Mouse (Mus musculus): ENCODE data around the gene Olfr761. TPM values are rescaled to one million over a fixed set of nuclear protein-coding genes. Genes with fewer than 3 reads are reported as not detected.

Gene Olfr761
- not detected for polyA plus RNA-seq (2015; fragmentation: Illumina TruSeq; extraction: RNeasy Lipid Tissue Mini Kit (QIAGEN cat#74804); ENCODE audit: insufficient read depth, low read depth, low replicate concordance)

GRCm38 (mm10) chr17:37952979-37953378, at the start of gene Olfr761:
Gene Olfr761, minus strand, starts transcription at chr17:37953079.

DNA sequence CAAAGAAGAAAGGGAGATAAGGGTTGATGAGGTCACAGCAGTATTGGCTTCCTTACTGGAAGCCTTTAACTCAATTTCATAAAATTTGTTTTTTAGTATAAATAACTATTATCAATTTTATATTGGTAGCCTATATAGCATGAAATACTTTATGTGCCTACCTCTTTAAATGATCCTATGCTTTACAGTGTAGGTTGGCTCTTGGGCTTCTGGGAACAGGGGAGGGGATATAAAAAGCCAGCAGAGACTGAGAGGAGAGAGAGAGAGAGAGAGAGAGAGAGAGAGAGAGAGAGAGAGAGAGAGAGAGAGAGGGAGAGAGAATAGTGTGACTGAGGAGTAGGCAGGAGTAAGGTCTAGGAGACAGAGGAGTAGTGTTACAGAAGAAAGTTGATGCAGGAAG, 32.6 kb downstream of the Olfr761 start, which contains the start of gene Olfr128:
Gene Olfr128 (plus strand): TSS at position 301 of the 400 bp plus-strand sequence.

Other genes starting within 250 kb of the Olfr761 start
- not detected for gene Olfr120, start 231.3 kb downstream of the Olfr761 start, polyA plus RNA-seq (2015; fragmentation: Illumina TruSeq; extraction: RNeasy Lipid Tissue Mini Kit (QIAGEN cat#74804); ENCODE audit: insufficient read depth, low read depth, low replicate concordance)
- not detected for gene Olfr121, start 204.2 kb downstream of the Olfr761 start, polyA plus RNA-seq (2015; fragmentation: Illumina TruSeq; extraction: RNeasy Lipid Tissue Mini Kit (QIAGEN cat#74804); ENCODE audit: insufficient read depth, low read depth, low replicate concordance)
- not detected for gene Olfr122, start 184.5 kb downstream of the Olfr761 start, polyA plus RNA-seq (2015; fragmentation: Illumina TruSeq; extraction: RNeasy Lipid Tissue Mini Kit (QIAGEN cat#74804); ENCODE audit: insufficient read depth, low read depth, low replicate concordance)
- not detected for gene Olfr123, start 159.6 kb downstream of the Olfr761 start, polyA plus RNA-seq (2015; fragmentation: Illumina TruSeq; extraction: RNeasy Lipid Tissue Mini Kit (QIAGEN cat#74804); ENCODE audit: insufficient read depth, low read depth, low replicate concordance)
- gene Olfr124, start 153.2 kb downstream of the Olfr761 start, polyA plus RNA-seq (2015; fragmentation: Illumina TruSeq; extraction: RNeasy Lipid Tissue Mini Kit (QIAGEN cat#74804); ENCODE audit: insufficient read depth, low read depth, low replicate concordance): not detected
- not detected for gene Olfr125, start 120.1 kb downstream of the Olfr761 start, polyA plus RNA-seq (2015; fragmentation: Illumina TruSeq; extraction: RNeasy Lipid Tissue Mini Kit (QIAGEN cat#74804); ENCODE audit: insufficient read depth, low read depth, low replicate concordance)
- gene Olfr126, start 105.6 kb downstream of the Olfr761 start, polyA plus RNA-seq (2015; fragmentation: Illumina TruSeq; extraction: RNeasy Lipid Tissue Mini Kit (QIAGEN cat#74804); ENCODE audit: insufficient read depth, low read depth, low replicate concordance): not detected
- gene Olfr127, start 52.6 kb downstream of the Olfr761 start, polyA plus RNA-seq (2015; fragmentation: Illumina TruSeq; extraction: RNeasy Lipid Tissue Mini Kit (QIAGEN cat#74804); ENCODE audit: insufficient read depth, low read depth, low replicate concordance): not detected
- gene Olfr128, start 32.5 kb downstream of the Olfr761 start, polyA plus RNA-seq (2015; fragmentation: Illumina TruSeq; extraction: RNeasy Lipid Tissue Mini Kit (QIAGEN cat#74804); ENCODE audit: insufficient read depth, low read depth, low replicate concordance): not detected
- not detected for gene Olfr129, start 107.0 kb upstream of the Olfr761 start, polyA plus RNA-seq (2015; fragmentation: Illumina TruSeq; extraction: RNeasy Lipid Tissue Mini Kit (QIAGEN cat#74804); ENCODE audit: insufficient read depth, low read depth, low replicate concordance)
- not detected for gene Olfr130, start 110.8 kb upstream of the Olfr761 start, polyA plus RNA-seq (2015; fragmentation: Illumina TruSeq; extraction: RNeasy Lipid Tissue Mini Kit (QIAGEN cat#74804); ENCODE audit: insufficient read depth, low read depth, low replicate concordance)
- gene Olfr131, start 135.6 kb upstream of the Olfr761 start, polyA plus RNA-seq (2015; fragmentation: Illumina TruSeq; extraction: RNeasy Lipid Tissue Mini Kit (QIAGEN cat#74804); ENCODE audit: insufficient read depth, low read depth, low replicate concordance): not detected
- gene Olfr132, start 181.4 kb upstream of the Olfr761 start, polyA plus RNA-seq (2015; fragmentation: Illumina TruSeq; extraction: RNeasy Lipid Tissue Mini Kit (QIAGEN cat#74804); ENCODE audit: insufficient read depth, low read depth, low replicate concordance): not detected
- gene Olfr133, start 192.2 kb upstream of the Olfr761 start, polyA plus RNA-seq (2015; fragmentation: Illumina TruSeq; extraction: RNeasy Lipid Tissue Mini Kit (QIAGEN cat#74804); ENCODE audit: insufficient read depth, low read depth, low replicate concordance): not detected
- gene Olfr134, start 218.3 kb upstream of the Olfr761 start, polyA plus RNA-seq (2015; fragmentation: Illumina TruSeq; extraction: RNeasy Lipid Tissue Mini Kit (QIAGEN cat#74804); ENCODE audit: insufficient read depth, low read depth, low replicate concordance): not detected